Mouse (Mus musculus) ES-Bruce4 (cell line): Measurements from ENCODE around the gene Mxd1. TPM values are rescaled to one million over a fixed set of nuclear protein-coding genes. Genes with fewer than 3 reads are reported as not detected.

Experiments used
- H3K27ac ChIP-seq: 2 replicates; pipeline ENCODE4 v1.5.1; 2012; ENCODE audit warnings: low read length, inconsistent platforms; ENCODE audit not compliant: insufficient read depth
- H3K27me3 ChIP-seq: 2 replicates; pipeline ENCODE4 v1.6.1; 2012; ENCODE audit warnings: mild to moderate bottlenecking, low read length, inconsistent platforms; ENCODE audit not compliant: control insufficient read depth, poor library complexity, insufficient read depth, severe bottlenecking
- H3K36me3 ChIP-seq: 2 replicates; pipeline ENCODE4 v1.6.1; 2012; ENCODE audit warnings: inconsistent platforms, mild to moderate bottlenecking, low read length, moderate library complexity; ENCODE audit not compliant: control insufficient read depth, poor library complexity, insufficient read depth, severe bottlenecking
- H3K4me1 ChIP-seq: one replicate; pipeline ENCODE4 v1.8.1; 2011; ENCODE audit warnings: low read length; ENCODE audit not compliant: control insufficient read depth, insufficient read depth
- H3K4me3 ChIP-seq: 2 replicates; pipeline ENCODE4 v1.5.1; 2011; ENCODE audit warnings: low read depth, mild to moderate bottlenecking, low read length
- H3K9ac ChIP-seq: 2 replicates; pipeline ENCODE4 v1.6.1; 2012; ENCODE audit warnings: low read depth, mild to moderate bottlenecking, inconsistent platforms; ENCODE audit not compliant: poor library complexity, severe bottlenecking
- H3K9me3 ChIP-seq: replicated peaks from 2 replicates; pipeline ENCODE4 v1.6.1; 2012; ENCODE audit warnings: mild to moderate bottlenecking, low read length, inconsistent platforms; ENCODE audit not compliant: control insufficient read depth, poor library complexity, insufficient read depth, severe bottlenecking
- CTCF ChIP-seq: IDR thresholded peaks from one replicate; pipeline ENCODE4 v1.8.1; 2011; ENCODE audit warnings: low read depth, low read length
- EP300 ChIP-seq: IDR thresholded peaks from 2 replicates; pipeline ENCODE4 v1.6.1; 2011; ENCODE audit warnings: low read depth, low read length; ENCODE audit not compliant: insufficient read depth
- POLR2A ChIP-seq: IDR thresholded peaks from one replicate; pipeline ENCODE4 v1.8.1; 2011; ENCODE audit warnings: low read length; ENCODE audit not compliant: insufficient read depth
- polyA plus RNA-seq: library from polyadenylated mRNA; stranded (reverse); fragments of >200 nt; gene quantifications from 2 replicates; pipeline ENCODE4 v1.2.4, GENCODE M21; 2011; ENCODE audit warnings: low read depth; ENCODE audit not compliant: missing spikeins, insufficient read depth, insufficient read length

Gene Mxd1
- polyA plus RNA-seq, 1 experiment = 3.4 TPM

DNA sequence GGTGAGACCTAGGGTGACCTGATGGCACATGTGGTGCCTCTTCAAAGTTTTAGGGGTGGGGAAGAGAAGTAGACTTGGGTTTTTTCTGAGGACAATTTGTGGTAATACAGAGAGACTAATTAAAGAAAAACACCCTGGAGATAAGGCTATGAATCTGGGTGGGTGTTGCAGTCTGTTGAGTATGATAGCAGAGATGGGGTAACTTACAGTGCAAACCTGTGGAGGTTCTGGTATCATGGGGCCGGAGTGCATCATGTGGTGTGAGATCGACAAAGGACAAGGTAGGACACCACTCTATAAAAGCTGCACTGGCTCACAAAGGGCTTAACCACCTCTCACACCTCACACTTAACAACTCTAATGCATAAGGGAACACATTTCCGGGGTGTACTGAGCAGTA is 20.7 kb upstream of the Mxd1 start:
- H3K4me1 ChIP-seq = no peaks in the 10 kb centered on the region
- no peak overlapping the region for H3K9ac ChIP-seq
- TF ChIP-seq CTCF = no peak
- no peak for TF ChIP-seq EP300
- no peak for TF ChIP-seq POLR2A
- H3K4me3 ChIP-seq = no peak overlapping the region
- peaks cover 2% of the 10 kb centered on the region; the same call in 1 of the 2 replicates for H3K36me3 ChIP-seq
- no peaks in the 10 kb centered on the region for H3K9me3 ChIP-seq
- no peak overlapping the region for H3K27ac ChIP-seq
- H3K27me3 ChIP-seq = no peaks in the 10 kb centered on the region

- Histone ChIP-seq H3K27ac (no peak overlapping the region), H3K36me3 (peaks cover 8% of the 10 kb centered on the region; the same call in 1 of the 2 replicates), H3K9ac (no peak overlapping the region), H3K27me3 (no peaks in the 10 kb centered on the region), H3K9me3 (no peaks in the 10 kb centered on the region), H3K4me3 (no peak overlapping the region), H3K4me1 (no peaks in the 10 kb centered on the region)
- TF ChIP-seq POLR2A (no peak), EP300 (no peak), CTCF (no peak)
These were observed 18.0 kb upstream of the Mxd1 start for GRCm38 (mm10) chr6:86686971-86687370.

DNA sequence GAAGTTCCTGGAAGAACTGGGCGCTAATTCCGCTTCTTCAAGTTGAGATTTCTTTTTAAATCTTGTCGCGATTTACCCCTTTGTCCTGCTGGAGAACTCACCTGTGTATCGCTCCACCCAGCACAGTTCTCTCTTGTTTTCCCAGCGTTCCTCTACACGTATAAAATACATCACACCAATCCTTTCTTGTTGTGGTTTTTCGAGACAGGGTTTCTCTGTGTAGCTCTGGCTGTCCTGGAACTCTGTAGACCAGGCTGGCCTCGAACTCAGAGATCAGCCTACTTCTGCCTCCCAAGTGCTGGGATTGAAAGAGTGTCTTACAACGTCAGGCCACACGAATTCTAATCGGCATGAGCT is 15.7 kb upstream of the Mxd1 start:
- peak overlapping the region; percentile 81 for H3K9ac ChIP-seq
- H3K4me3 ChIP-seq = peak overlapping the region; percentile 81
- TF ChIP-seq CTCF = no peak
- no peak for TF ChIP-seq EP300
- TF ChIP-seq POLR2A = no peak
- peak overlapping the region; percentile 75; the same call in 1 of the 2 replicates for H3K27ac ChIP-seq
- H3K4me1 ChIP-seq = no peaks in the 10 kb centered on the region
- H3K9me3 ChIP-seq = no peaks in the 10 kb centered on the region
- no peaks in the 10 kb centered on the region for H3K27me3 ChIP-seq
- peaks cover 16% of the 10 kb centered on the region for H3K36me3 ChIP-seq

DNA sequence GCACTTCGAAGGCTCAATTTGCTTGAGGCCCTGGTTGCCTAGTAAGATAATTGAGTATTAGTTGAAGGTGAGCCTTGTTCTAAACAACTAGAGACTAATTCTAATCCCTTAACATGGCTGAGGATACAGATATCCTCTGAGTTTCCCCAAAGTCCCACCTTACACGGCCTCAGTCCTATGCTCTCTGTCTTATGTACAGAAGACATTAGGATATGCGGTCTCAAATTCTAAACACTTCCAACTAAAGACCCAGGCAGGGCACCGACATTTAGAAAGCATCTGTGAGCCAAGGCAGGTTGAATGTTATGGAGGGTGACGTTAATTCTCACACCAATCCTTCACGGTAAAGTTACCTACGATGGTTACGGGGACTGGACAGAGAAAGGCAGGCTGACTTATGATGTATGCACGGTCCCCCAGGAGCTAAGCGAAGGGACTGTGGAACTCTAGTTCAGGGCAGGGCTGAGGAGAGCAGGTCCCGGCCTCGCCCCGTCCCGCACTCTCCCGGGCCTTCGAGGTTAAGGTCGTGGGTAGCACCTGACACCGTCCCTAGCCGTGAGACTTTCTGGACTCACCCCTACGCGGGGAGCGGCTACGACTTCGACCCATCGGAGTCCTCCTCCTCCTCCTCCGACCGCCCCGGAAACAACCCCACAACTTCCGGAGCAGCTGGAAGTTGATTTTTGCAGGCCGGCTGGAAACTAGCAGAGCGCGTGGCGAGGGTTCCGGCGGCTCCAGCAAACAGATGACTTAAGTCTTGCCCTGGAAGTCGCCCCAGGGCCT is 15.1 kb upstream of the Mxd1 start, which contains the start of gene Snrnp27:
Gene Snrnp27 (minus strand): TSS at position 651 of the 783 bp plus-strand sequence.
- no peaks in the 10 kb centered on the region for H3K4me1 ChIP-seq
- H3K9me3 ChIP-seq = no peaks in the 10 kb centered on the region
- H3K27me3 ChIP-seq = no peaks in the 10 kb centered on the region
- H3K27ac ChIP-seq = peak within 1 kb of the TSS; percentile 75; the same call in 1 of the 2 replicates
- peak within 1 kb of the TSS; percentile 91 for H3K4me3 ChIP-seq
- H3K9ac ChIP-seq = peak within 1 kb of the TSS; percentile 81
- TF ChIP-seq EP300 (0 out of 2 replicates have a peak, but pooled peaks have one; percentile 43), CTCF (no peak), POLR2A (peak; percentile 39)
- H3K36me3 ChIP-seq = peaks cover 20% of the 10 kb centered on the region

DNA sequence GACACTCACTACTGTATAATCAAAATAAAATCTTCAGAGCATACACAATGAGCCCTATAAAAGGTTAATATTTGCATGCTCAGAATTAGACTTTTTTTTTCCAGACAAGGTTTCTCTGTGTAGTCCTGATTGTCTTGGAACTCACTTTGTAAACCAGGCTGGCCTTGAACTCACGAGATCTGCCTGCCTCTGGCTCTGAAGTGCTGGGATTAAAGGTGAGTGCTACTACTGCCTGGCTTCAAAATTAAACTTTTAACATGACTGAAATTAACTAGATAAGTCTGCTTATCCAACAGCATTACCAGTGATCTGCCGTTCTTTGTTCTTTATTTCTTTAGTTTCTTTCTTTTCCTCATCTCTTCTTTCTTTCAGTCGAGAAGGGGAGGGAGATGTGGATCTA is 12.3 kb upstream of the Mxd1 start:
- H3K36me3 ChIP-seq = peaks cover 32% of the 10 kb centered on the region
- no peaks in the 10 kb centered on the region for H3K4me1 ChIP-seq
- no peak overlapping the region for H3K27ac ChIP-seq
- H3K9me3 ChIP-seq = no peaks in the 10 kb centered on the region
- TF ChIP-seq CTCF (no peak), EP300 (no peak), POLR2A (no peak)
- H3K4me3 ChIP-seq = no peak overlapping the region
- no peak overlapping the region for H3K9ac ChIP-seq
- H3K27me3 ChIP-seq = no peaks in the 10 kb centered on the region

GRCm38 (mm10) chr6:86678341-86678740 is 9.4 kb upstream of the Mxd1 start:
- H3K4me3 ChIP-seq = no peak overlapping the region
- no peak for TF ChIP-seq EP300
- TF ChIP-seq CTCF = no peak
- TF ChIP-seq POLR2A = no peak
- H3K27me3 ChIP-seq = no peaks in the 10 kb centered on the region
- no peak overlapping the region for H3K9ac ChIP-seq
- no peak overlapping the region for H3K27ac ChIP-seq
- H3K4me1 ChIP-seq = no peaks in the 10 kb centered on the region
- H3K9me3 ChIP-seq = no peaks in the 10 kb centered on the region
- peaks cover 51% of the 10 kb centered on the region for H3K36me3 ChIP-seq
